Mouse (Mus musculus) small intestine, adult 2 months (tissue): ENCODE measurements at regions not wholly inside any gene's neighbourhood (a gene's known extent, or its start where the extent isn't known, plus 50 kb on each side); places are given as distances from the start of the nearest gene placed in this dataset.

Source experiments
- CTCF ChIP-seq: fragments of 200-500 bp; IDR thresholded peaks from 2 replicates; pipeline ENCODE4 v1.5.1; 2012; ENCODE audit warnings: low read depth, mild to moderate bottlenecking, control low read depth, inconsistent platforms, low read length, moderate library complexity, mixed read lengths; ENCODE audit not compliant: insufficient replicate concordance, insufficient read length; ENCODE audit errors: extremely low read depth
- POLR2A ChIP-seq: fragments of 200-500 bp; IDR thresholded peaks from 2 replicates; pipeline ENCODE4 v1.6.1; 2012; ENCODE audit warnings: low read depth, mild to moderate bottlenecking, control low read depth, inconsistent platforms, low read length, moderate library complexity

DNA sequence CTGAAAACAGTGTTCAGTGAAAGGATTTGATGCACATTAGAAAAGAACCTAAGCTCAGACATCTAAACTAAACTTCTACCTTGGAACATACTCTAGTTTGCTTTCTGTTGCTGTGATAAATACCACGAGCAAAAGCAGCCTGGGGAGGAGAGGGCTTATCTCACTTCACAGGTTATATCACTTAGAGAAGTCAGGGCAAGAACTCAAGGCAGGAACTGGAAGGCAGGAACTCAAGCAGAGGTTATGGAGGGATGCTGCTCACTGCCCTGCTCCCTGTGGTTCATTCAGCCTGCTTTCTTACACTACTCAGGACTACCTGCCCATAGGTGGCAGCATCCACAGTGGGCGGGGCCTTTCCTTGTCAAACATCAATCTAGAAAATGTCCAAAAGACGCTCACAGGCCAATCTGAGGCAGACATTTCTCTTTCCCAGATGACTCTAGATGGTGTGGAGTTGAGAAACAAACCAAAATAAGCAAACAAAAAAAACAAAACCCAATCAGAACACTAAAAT lies 101.5 kb downstream of the Hes1 start:
- TF ChIP-seq CTCF: no peak; the same call in 1 of the 2 replicates
- TF ChIP-seq POLR2A: no peak
